Mouse (Mus musculus): ENCODE results near the gene Pitpnm2. TPM values are rescaled to one million over a fixed set of nuclear protein-coding genes. Genes with fewer than 3 reads are reported as not detected.

The Pitpnm2 gene
- total RNA-seq, 2 experiments from 2014 or later: 24.7 to 28.9 TPM

DNA sequence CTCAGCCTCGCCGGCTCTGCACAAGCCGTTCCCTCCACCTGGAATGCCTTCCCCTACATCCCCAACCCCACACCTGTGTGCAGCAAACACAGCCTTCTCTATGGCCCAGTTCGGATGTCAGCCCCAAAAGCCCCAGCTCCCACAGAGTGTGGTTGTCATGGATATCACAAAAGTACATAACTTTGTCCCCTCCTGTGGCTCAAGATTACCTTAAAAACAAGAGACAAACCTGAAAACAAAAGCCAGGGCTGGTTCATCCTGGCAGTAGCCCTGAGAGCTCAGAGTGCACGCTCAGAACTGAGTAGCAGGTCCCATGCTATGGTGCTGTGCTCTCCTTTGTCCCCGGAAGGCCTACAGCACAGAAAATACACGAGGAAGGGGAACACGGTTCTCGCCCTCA lies 44.3 kb downstream of the Pitpnm2 start:
- no peak for DNase-seq (ENCODE audit: low spot score in 2 of 2)

DNA sequence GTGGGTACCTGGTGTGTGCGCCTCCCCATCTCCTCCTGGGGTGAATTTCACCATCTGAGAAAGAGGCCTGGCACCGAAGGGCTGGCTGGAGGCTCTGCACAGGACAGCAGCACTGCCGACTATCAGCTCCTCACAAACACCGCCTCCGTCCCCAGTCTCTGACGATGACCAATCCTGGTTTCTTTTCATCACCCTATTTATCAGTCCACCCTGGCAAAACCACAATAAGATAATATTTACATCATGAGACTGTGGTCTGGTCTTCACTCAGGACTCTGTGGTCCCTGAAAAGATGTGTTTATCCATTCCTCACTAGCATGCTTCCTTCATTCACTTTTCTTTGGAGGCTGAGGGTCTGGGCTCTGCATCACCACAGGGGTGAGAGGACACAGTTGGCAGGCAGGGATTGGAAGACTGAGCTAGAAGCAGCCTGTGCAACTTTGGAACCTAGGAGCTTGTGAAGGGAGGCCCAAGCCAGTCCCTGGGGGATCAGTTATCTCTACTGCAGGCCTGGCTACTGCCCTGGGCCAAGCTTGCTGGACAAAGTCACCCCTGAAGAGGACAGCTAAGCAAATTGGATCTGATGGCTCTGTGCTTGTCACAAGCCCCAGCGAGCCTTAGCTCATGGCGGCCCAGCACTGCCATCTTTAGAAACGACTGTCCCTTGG lies 45.3 kb downstream of the Pitpnm2 start:
- DNase-seq (ENCODE audit: low spot score in 2 of 2): no peak

DNA sequence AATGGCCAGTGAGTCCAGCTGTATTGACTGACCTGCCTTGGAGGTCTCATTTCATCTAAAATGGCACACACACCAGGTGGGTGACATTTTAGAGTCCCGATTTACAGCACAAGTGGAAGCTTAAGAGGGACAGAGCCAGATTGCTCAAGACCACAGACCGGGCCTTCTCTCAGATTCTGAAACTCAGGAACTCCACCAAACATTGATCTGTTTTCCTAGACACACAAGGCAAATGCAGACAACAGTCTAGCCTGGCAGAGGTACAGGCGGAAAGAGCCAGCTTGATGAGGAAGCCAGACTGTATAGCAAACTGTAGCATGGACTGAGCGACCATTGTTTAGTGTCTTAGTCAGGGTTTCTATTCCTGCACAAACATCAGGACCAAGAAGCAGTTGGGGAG lies 46.3 kb downstream of the Pitpnm2 start:
- DNase-seq (ENCODE audit: low spot score in 2 of 2): no peak

DNA sequence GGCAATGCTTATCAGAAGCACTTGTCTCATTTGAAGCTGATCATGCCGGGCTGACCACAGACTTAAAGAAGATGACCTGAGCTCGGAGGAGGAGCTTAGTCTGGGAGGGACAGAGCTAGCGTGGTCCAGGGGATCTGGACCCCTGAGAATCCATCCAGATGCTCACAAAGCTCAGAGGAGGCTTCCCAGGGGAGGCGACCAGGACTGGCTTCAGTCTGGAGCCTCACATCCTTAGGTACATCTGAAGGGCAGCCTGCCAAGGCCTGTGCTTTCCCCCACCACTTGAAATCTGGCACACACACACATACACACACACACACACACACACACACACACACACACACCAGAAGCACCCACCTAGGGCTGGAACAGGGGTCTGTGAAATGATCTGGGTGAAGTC lies 47.5 kb downstream of the Pitpnm2 start:
- DNase-seq (ENCODE audit: low spot score in 2 of 2): no peak

DNA sequence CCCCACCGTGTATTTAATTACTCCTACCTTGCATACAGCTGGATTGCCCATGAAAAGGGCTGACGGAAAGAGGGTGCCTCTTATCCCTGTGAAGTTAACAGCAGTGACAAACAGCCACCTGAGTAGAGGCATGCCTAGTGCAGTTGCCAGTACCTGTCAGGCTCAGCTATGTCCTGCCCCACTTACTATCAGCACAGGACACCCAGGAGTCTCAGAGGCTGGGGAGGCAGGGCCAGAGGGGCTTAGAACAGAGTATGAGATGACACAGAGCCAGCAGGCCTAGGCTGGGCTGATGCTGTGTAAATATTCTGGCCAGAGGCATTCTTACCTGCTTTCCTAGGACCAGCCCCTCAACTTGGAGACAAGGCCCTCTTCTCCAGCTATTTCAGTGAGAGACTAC lies 48.0 kb downstream of the Pitpnm2 start:
- DNase-seq (ENCODE audit: low spot score in 2 of 2): no peak

DNA sequence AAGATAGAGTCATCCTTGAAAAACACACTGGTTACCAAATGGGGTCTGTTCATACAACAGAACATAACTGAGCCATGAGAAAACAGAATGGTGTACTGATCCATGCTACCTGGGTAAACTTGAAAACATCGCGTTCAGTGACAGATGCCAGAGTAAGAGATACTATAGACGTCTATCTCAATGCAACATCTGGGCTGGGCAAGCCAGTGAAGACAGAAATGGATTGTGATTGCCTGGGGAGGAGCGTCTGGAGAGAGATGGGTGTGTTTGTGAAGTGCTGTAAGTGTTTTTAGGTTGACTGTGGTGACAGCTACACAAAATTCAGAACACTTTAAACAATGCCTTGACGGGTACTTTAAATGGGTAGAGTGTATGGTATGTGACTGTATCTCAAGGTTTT lies 48.7 kb downstream of the Pitpnm2 start:
- DNase-seq (ENCODE audit: low spot score in 2 of 2): no peak

DNA sequence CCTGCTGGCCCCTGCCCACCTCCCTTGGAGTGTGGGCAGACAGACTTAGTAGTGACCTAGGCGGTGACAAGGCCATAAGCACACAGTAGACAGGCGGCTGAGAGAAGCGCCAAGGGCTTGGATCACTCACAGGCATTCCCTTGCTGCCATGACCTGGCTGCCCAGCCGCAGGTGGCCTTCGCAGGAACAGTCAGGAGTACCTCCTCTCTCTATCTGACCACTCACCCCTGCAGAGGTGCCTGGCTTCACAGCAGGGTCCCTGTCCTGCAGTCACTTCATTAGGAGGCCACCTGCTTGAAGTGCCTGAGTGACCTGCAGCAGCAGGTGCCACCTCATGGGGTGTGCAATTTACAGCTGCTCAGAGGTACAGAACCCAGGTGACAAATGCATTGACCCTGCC lies 50.4 kb downstream of the Pitpnm2 start:
- DNase-seq (ENCODE audit: low spot score in 2 of 2): no peak

DNA sequence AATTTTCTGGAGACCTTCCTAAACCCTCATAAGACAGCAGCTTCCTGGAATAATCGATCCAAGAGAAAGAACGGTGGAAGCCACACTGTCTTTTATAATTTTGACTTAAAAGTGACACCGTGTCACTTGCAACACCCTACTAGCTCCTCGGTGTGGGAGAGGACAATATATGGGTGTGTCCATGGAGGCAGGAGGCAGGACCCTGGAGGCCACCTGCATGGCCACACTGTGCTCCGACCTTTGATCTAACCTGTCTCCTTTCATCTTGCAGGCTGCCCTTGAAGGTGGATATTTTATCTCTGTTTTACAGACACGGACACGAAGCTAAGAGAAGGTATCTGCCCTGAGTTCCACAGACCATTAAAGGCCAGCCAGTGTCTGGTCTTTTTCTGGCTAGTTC lies 51.1 kb downstream of the Pitpnm2 start:
- DNase-seq (ENCODE audit: low spot score in 2 of 2): no peak

DNA sequence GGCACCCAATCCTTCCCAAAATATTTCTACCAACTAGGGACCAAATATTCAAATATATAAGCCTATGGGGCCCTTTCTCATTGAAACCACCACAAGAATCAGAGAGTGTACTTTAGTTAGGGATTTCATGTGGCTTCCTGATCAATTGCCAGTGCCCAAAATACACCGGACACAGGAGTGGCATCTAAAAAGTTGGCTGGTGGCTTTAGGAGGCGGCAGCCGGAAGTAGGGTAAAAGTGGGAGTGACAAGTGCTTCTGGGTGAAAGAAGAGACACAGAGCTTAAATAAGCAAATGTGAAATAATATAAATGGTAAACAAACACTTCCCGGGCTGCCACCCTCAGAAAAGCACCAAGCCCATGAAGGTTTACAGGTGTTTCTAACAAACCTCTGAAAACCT lies 53.5 kb downstream of the Pitpnm2 start:
- DNase-seq (ENCODE audit: low spot score in 2 of 2): no peak

DNA sequence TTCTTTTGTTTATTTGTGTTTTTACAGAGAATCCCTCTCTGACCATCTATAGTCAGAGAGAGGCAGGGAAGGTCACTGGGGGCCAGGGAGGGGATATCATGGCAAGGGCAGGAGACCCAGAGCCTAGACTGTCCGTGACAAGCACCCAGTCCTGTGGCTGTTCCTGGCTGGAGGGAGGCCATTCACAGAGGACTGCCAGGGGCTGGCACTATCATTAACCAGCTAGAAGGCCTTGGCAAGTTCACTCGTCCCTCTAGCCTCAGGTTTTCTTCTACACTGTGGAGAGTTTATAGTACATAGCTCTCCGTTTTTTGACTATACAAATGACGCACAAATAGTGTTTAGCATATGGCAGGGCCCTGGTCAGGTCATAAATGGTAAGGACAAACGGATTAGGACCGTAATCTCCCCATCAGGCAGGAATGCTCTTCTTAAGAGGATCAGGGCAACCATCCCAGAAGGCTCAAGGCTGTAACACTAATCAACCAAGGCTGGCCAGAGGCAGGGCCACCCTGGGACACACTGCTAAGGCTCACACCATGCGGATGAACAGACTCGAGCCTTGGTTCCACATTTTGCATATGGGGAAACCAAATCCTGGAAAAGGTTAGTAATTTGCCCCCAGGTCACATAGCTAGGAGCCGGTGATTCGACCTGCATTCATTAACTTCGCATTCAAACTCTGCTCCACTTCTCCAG lies 55.0 kb downstream of the Pitpnm2 start:
- DNase-seq (ENCODE audit: low spot score in 2 of 2): no peak

DNA sequence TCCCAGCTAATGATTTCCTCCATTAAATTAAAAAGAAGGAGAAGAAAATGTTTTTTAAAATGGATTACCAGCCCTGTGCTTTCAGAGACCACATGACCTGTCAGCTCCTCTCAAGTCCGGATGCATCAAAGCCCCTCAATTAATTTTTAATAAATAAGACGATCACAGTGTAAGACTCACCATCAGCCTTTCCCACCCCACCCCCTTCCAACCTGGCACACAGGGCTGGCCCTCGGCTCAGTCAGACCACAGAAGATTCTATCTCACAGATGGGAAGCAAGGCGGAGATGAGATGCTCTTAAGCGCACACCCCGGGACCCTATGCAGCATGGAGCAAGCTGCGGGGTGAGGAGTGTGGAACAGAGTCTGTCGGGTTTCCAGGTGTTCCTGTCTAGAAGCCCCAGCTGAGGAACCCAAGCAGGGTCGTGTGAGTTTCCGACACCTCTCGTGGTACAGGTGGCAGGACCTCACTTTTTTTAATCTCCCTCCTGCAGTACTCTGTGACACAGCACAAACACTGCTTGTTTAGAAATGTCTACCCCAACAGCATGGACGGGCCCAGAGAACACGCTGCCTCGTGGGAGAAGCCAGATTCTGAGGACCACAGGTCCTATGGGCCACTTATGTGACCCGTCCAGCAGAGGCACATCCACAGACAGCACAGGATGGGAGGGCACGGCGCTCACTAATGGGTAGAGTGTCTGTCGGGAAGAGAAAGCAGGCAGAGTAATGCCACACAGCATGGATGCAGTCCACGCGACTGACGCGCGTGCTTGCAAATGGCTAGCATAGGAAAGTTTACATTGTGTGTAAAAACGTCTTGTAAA lies 56.1 kb downstream of the Pitpnm2 start:
- DNase-seq (ENCODE audit: low spot score in 2 of 2): no peak

DNA sequence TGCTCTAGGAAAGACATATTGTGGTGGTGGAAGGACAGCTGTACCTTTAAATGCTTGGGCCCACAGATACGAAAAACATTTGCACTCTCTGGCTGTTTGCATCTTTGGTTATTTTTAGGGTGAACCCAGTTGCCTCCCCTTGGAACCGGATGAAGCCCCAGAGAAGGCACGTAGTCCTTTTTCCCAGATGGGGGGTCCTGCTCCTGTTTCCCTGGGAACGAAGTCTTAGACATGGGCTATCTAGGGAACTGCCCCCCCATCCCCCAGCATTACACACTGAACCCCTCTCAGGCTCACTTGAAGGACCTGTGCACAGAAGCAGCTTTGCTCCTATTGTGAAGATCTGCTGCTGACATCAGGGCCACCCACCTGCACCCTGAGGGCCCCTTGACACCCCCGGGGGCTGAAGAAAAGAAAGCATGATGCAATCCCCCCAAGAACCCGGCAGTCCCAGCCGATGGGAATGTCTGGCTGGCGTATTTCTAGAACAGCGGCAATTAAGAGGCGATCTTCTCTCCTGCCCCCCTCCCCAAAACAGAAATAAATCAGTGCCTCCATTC lies 56.8 kb downstream of the Pitpnm2 start:
- no peak for DNase-seq (ENCODE audit: low spot score in 2 of 2)

DNA sequence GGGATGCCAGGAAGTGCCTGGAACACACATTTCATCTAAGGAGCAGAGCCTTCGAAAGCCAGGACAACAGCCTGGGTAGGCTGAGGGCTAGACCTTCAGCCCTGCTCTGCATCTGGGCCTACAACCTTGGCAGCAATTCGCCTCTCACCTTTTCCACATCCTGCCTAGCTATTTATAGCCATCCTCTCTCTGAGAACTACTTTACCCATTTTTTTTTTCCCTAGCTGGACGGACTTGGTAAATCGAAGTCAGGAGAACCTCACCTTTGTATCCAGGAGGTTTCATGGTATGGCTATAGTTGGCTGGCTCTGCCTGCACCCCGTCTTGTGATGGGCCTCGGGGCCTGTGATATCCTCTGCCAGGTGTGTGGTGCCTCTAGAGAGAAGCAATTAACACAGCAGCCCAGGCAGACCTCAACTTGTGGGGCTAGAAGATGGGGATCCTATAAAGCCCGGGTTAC lies 57.3 kb downstream of the Pitpnm2 start:
- no peak for DNase-seq (ENCODE audit: low spot score in 2 of 2)

DNA sequence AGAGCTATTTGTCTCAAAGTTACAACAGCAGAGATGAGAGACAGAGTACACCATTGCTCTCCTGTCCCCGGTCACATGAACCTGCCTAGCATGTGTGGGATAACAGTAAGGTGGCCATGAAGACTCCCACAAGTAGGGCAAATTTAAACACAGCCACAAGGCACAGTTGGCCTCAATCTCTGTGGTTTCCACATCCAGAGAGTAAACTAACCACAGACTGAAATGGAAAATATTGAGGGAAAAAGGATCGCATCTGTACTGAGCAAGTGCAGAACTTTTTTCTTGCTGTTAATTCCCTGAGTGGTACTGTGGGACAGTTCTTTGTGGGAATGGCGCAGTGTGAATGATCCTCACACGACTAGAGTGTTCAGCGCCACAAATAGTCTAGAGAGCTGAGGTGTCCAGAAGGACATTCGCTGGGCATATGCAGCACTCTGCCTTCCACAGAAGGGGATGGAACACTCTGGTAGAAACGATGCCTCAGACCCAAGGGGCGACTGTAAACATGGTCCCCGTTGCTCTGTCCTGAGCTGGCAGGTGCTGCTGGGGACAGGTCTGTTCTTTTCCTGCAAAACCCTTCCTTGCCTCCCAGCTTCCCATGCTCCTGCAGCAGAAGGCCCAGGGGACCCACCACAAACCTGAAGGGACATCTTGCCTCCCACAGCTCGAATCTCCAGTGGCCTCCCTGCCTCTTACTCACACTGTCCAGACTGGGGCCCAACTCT lies 59.3 kb downstream of the Pitpnm2 start:
- DNase-seq (ENCODE audit: low spot score in 2 of 2): no peak

DNA sequence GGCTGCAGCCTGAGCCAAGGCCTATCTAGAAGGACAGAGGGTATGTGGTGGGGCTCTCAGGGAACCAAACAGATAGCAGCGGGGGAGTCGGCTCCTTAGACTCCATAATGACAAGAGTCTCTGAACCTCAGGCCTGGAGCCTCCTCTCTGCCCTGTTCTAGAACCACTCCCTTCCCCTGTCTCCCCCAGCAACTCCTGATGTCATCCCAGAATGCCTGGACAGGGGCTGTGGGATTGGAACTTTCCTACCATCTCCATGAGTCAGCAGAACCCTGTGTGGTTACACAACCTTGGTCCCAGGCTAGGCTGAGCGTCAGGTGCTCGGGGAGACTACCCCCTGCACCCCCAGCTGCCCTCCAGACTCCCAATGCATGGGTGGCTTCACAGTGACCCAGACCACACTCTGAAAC lies 60.0 kb downstream of the Pitpnm2 start:
- DNase-seq (ENCODE audit: low spot score in 2 of 2): no peak

DNA sequence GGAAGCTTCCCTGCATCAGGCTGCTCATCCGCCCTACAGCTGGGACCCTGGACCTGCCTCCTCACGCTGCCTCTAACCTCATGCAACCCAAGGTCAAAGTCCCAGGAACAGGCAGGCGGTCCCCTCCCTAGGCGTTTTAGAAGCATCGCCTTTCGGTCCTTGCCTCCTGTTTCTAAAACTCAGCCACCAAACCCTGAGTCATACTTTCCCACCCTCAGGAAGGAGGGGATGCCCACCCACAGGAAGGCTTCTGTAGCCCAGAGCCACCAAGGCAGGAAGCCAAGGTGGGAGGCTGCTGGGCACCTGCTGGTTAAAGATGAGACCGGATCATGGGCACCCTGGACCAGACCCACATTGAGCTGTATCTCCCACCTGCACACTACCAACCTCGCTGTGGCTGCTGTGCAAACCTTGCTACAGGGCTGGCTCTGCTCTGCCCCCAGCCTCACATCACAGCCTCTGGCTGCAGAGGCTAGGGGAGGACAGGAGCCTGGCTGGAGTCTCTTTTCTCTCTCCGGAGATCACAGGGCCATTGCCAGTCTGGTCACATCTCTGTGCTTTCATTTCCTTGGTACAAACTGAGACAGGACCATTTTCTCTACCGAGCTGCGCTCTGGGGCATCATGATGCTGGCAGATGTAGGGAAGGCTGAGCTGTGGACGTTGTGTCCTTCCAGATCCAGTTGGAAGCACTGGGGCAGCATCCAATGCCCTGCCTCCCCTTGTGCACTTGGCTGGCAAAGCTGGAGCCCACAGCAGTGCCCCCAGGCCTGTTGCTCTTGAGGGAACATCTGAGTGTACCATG lies 61.9 kb downstream of the Pitpnm2 start:
- DNase-seq (ENCODE audit: low spot score in 2 of 2): no peak

DNA sequence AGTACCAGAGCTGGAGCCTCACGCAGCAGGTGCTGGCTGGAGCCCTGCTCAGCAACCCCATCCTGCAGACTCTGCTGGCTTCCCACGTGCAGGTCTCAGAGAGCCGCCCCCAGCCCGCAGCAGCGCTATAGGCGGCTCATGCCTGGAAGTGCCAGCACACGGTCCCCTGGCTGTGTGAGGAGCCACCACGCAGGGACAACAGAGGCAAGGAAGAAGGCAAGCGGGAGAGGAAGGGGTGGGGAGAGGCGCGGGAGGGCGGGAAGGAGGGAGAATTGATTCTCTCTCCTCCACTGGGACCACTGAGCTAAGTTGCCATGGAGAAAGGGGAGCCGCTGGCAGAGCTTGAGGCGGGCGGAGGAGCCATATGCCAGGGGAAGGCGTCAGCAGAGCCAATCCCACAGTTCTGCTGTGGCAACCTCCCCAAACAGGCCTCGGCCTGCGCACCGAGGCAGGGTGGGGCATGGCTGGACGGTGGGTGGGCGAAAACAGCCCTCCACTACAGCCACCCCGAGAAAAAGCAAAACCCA lies 62.5 kb downstream of the Pitpnm2 start:
- DNase-seq (ENCODE audit: low spot score in 2 of 2): no peak

DNA sequence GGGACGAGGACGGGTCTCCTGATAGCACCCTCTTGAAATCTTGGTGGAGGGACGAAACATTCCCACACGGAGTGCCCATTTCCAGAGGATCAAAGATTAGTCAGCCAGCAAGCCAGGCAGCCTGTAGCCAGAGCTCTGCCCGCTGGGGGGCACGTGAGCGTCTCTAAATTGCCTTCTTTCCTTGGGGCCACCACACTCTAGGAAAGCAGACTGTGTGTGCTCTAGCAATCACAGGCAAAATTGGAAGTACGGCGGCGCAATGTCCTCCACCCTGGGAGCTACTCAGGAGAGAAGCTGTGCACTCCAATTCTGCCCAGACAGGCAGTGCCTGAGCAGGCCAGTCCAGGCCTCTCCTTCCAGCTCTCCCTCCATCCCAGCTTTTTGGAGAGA lies 63.1 kb downstream of the Pitpnm2 start:
- no peak for DNase-seq (ENCODE audit: low spot score in 2 of 2)

DNA sequence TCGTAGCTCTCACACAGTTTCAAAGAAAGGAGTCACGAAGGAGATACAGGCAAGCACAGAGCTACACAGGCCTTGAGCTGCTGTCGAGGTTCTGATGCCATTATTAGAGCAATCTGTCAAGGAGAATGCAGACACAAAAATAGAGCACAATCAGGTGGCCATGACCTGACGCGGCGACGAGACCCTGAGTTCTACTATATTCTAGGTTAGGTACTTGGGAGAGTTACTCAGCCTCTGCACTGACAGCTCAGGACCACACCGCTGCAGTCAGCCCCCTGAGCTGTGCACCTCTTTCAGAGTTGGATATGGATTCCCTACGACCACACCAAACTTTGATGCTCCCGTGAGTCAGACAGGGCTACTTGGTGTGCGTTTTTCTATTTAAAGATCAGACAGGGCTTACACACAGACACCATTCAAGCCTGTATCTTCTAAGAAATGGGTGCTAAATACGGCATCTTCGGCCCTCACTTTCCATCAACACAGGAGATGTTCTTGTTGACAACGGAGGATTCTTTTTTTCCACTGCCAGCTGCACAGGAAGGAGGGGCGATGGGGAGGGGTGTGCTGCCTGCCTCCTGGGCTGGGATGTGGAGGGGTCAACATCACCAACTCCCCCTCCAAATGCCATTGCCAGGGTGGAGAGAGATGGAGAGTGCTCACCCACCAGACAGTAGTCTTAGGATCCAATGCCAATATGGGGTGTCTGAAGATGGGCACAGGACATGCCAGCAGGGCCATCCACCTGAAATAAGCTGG lies 63.7 kb downstream of the Pitpnm2 start:
- no peak for DNase-seq (ENCODE audit: low spot score in 2 of 2)
